Mouse (Mus musculus): ENCODE results near the gene Mark1.

DNA sequence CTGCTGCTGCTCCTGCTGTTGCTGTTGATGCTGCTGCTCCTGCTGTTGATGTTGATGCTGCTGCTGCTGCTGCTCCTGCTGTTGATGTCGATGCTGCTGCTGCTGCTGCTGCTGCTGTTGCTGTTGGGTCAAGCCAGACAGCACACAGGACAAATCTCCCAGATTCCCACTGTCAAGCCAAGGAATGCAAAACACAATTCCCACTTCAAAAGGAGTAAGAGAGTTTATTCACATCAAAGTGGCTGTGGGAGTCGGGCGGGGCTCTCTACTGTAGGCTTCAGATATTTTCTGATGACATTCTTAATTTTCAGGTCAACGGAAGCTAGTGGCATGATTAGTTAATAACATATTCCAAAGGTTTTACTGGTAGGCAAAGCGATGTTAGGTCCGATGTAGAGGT lies 136.7 kb downstream of the Mark1 start:
- TF ChIP-seq CTCF (IDR thresholded peaks at IDR 0.05; ENCODE audit: borderline replicate concordance, extremely low read depth, insufficient read depth, insufficient read length) (no peak), POLR2A (IDR thresholded peaks at IDR 0.05; ENCODE audit: borderline replicate concordance, extremely low read depth, insufficient read depth, insufficient read length, poor library complexity, severe bottlenecking) (no peak)
